Mouse (Mus musculus) duodenum, adult 2 months (tissue): ENCODE measurements around the gene Cacng6. TPM values are rescaled to one million over a fixed set of nuclear protein-coding genes. Genes with fewer than 3 reads are reported as not detected.

ENCODE experiments used
- polyA plus RNA-seq: library from polyadenylated mRNA; depleted of rRNA; stranded (reverse); fragments of >200 nt; gene quantifications from 2 replicates; pipeline ENCODE4 v1.2.3, GENCODE M21; 2012; ENCODE audit warnings: low replicate concordance; rRNA removed

Gene Cacng6
- polyA plus RNA-seq = not detected in 2 replicates

GRCm38 (mm10) chr7:3423895-3424294 lies at the start of gene Cacng6:
Gene Cacng6 (plus strand): TSS chr7:3424195.

GRCm38 (mm10) chr7:3390413-3391080 lies 33.4 kb upstream of the Cacng6 start, which contains the start of gene Cacng8:
Gene Cacng8 (plus strand): TSS chr7:3390683.

Other genes starting within 250 kb of the Cacng6 start
- gene Nlrp12, start 174.5 kb upstream of the Cacng6 start, polyA plus RNA-seq = 0.14 TPM in 1 of 2 replicates, not detected in the other
- gene Myadm, start 135.1 kb upstream of the Cacng6 start, polyA plus RNA-seq = 73.1 and 145 TPM in 2 replicates
- 0.70 and 1.1 TPM in 2 replicates for gene Prkcg, start 135.0 kb upstream of the Cacng6 start, polyA plus RNA-seq
- gene Cacng7, start 91.2 kb upstream of the Cacng6 start, polyA plus RNA-seq = 7.1 and 8.9 TPM in 2 replicates
- 0.44 and 0.89 TPM in 2 replicates for gene Cacng8, start 33.5 kb upstream of the Cacng6 start, polyA plus RNA-seq
- gene Tarm1, start 78.4 kb downstream of the Cacng6 start, polyA plus RNA-seq = not detected in 2 replicates
- 0.26 TPM in 1 of 2 replicates, not detected in the other for gene Oscar, start 192.0 kb downstream of the Cacng6 start, polyA plus RNA-seq
- 287 and 393 TPM in 2 replicates for gene Ndufa3, start 193.2 kb downstream of the Cacng6 start, polyA plus RNA-seq
- 3.6 and 7.9 TPM in 2 replicates for gene Tfpt, start 205.7 kb downstream of the Cacng6 start, polyA plus RNA-seq
- 12.2 and 16.7 TPM in 2 replicates for gene Prpf31, start 205.8 kb downstream of the Cacng6 start, polyA plus RNA-seq
- gene Cnot3, start 221.1 kb downstream of the Cacng6 start, polyA plus RNA-seq = 87.7 and 89.5 TPM in 2 replicates
- gene Leng1, start 241.6 kb downstream of the Cacng6 start, polyA plus RNA-seq = 2.2 and 2.7 TPM in 2 replicates